ENCODE assay signal across 8 mouse cellular contexts in the genomic region with DNA sequence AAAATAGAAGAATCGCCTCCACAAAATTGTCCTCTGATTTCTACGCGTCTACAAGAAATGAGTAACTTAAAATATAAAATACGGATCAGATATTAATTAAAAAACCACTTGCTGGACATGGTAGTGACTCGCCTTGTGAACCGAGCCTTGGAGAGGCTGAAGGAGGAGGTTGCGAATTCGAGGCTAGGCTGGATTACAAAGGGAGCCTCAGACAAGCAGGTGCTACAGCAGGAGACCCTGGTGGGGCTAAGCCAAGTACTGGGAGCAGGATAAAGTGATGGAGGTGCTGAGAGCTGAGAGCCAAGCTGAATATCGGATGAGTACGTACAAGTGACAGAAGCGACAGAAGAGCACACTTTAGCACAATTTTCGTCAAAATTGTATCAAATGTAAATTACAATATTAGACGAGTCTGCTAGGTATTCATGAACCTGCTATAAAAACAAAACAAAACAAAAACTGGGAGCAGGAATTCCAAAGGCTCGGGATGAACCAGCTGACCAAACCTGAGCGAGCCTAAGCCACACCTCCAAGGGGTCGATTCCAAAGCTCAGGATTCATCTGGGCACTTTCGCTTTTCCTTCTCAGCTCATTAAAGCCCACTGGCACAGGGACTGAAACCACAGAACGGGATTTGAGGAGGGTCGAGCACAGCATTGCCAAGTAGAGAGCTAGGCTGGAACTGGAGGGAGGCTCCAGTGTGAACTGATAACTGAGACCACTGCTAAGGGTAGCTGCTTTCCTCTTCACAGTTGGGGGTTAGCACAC. TPM values are rescaled to one million over a fixed set of nuclear protein-coding genes. Genes with fewer than 3 reads are reported as not detected.
DNase-seq lines count a peak whose midpoint lies in the region; ATAC-seq and TF ChIP-seq lines count a peak whose summit lies in the region.

A gene (minus strand): TSS at position 434 of the 768 bp plus-strand sequence.

- H3K27ac ChIP-seq in intestine, embryonic 14.5 days (ENCODE audit: low read depth), result peak within 1 kb of the TSS; percentile 89
- peak within 1 kb of the TSS; percentile 83 for H3K27ac ChIP-seq in limb, embryonic 13.5 days
- H3K27ac ChIP-seq in neural tube, embryonic 13.5 days (replicated peaks), result peak within 1 kb of the TSS; percentile 90

- no peaks in the 10 kb centered on the region for H3K27me3 ChIP-seq in intestine, embryonic 14.5 days (replicated peaks; ENCODE audit: control insufficient read depth, insufficient read depth, low read length)
- H3K27me3 ChIP-seq in limb, embryonic 13.5 days, result no peaks in the 10 kb centered on the region
- H3K27me3 ChIP-seq in neural tube, embryonic 13.5 days, result no peaks in the 10 kb centered on the region

- H3K36me3 ChIP-seq in intestine, embryonic 14.5 days (ENCODE audit: control insufficient read depth, insufficient read depth, low read length), result peaks cover 31% of the 10 kb centered on the region
- peaks cover 36% of the 10 kb centered on the region for H3K36me3 ChIP-seq in limb, embryonic 13.5 days
- peaks cover 24% of the 10 kb centered on the region for H3K36me3 ChIP-seq in neural tube, embryonic 13.5 days

- TF ChIP-seq POLR2A in brain, embryonic 14.5 days (IDR thresholded peaks at IDR 0.05; ENCODE audit: borderline replicate concordance, extremely low read depth, insufficient read depth, insufficient read length, poor library complexity, severe bottlenecking), result no peak

- peaks cover 30% of the 10 kb centered on the region for H3K4me1 ChIP-seq in intestine, embryonic 14.5 days (replicated peaks; ENCODE audit: control insufficient read depth, insufficient read depth, low read length)
- H3K4me1 ChIP-seq in limb, embryonic 13.5 days, result peaks cover 47% of the 10 kb centered on the region
- peaks cover 48% of the 10 kb centered on the region for H3K4me1 ChIP-seq in neural tube, embryonic 13.5 days (replicated peaks)

- H3K4me2 ChIP-seq in intestine, embryonic 14.5 days (ENCODE audit: low read length), result peak within 1 kb of the TSS; percentile 98
- H3K4me2 ChIP-seq in limb, embryonic 13.5 days (replicated peaks), result peak within 1 kb of the TSS; percentile 99
- H3K4me2 ChIP-seq in neural tube, embryonic 13.5 days, result peak within 1 kb of the TSS; percentile 100

- peak within 1 kb of the TSS; percentile 85 for H3K4me3 ChIP-seq in intestine, embryonic 14.5 days (ENCODE audit: low read depth, low read length)
- peak within 1 kb of the TSS; percentile 99 for H3K4me3 ChIP-seq in limb, embryonic 13.5 days
- H3K4me3 ChIP-seq in neural tube, embryonic 13.5 days, result peak within 1 kb of the TSS; percentile 82

- DNase-seq in right cerebral cortex, postnatal 10 days (ENCODE audit: low spot score in 2 of 2), result peak; percentile 56 to 65
- no peak for DNase-seq in right cerebral cortex, postnatal 14 days
- DNase-seq in brain, embryonic 14.5 days (ENCODE audit: low read depth), result peak; percentile 68
- peak; percentile 8 for DNase-seq in gastrocnemius, postnatal 25 days
- no peak for DNase-seq in intestine, embryonic 14.5 days (ENCODE audit: low spot score)
- DNase-seq in right cerebral cortex, postnatal 36 days (ENCODE audit: low spot score in 2 of 2), result no peak

- 2% methylated on average over 19 of the region's 19 CpGs for WGBS in intestine, embryonic 14.5 days
- WGBS in limb, embryonic 13.5 days, result 2% methylated on average over 19 of the region's 19 CpGs
- 3% methylated on average over 19 of the region's 19 CpGs for WGBS in neural tube, embryonic 13.5 days

- H3K9ac ChIP-seq in intestine, embryonic 14.5 days (ENCODE audit: low read length), result peak within 1 kb of the TSS; percentile 92
- H3K9ac ChIP-seq in limb, embryonic 13.5 days, result peak within 1 kb of the TSS; percentile 98
- H3K9ac ChIP-seq in neural tube, embryonic 13.5 days, result peak within 1 kb of the TSS; percentile 90

- 0 out of 2 replicates have a peak, but pooled peaks have one; percentile 21 for ATAC-seq in intestine, embryonic 14.5 days (replicated peaks; ENCODE audit: low FRiP score, low TSS enrichment, low read depth)
- ATAC-seq in limb, embryonic 13.5 days (ENCODE audit: low FRiP score, low read depth), result peak; percentile 26; the same call in 1 of the 2 replicates
- peak; percentile 45 for ATAC-seq in neural tube, embryonic 13.5 days (ENCODE audit: low read depth)

- no peak for TF ChIP-seq CTCF in brain, embryonic 14.5 days (IDR thresholded peaks at IDR 0.05; ENCODE audit: borderline replicate concordance, extremely low read depth, insufficient read depth, insufficient read length)

- peaks cover 6% of the 10 kb centered on the region; the same call in 1 of the 2 replicates for H3K9me3 ChIP-seq in intestine, embryonic 14.5 days (ENCODE audit: control insufficient read depth, low read length)
- no peaks in the 10 kb centered on the region for H3K9me3 ChIP-seq in limb, embryonic 13.5 days
- H3K9me3 ChIP-seq in neural tube, embryonic 13.5 days, result no peaks in the 10 kb centered on the region

RNA-seq across cellular contexts. Expression of the gene that starts here (rescaled TPM):
- polyA plus RNA-seq in brain, embryonic 14.5 days (2012; rRNA removed), result 116 and 136 TPM in 2 replicates
- 10 to 100 TPM; 34.5 to 38.6 TPM for total RNA-seq in gastrocnemius, postnatal 25 days (2021)
- polyA plus RNA-seq in intestine, embryonic 14.5 days (2014; fragmentation: Nextera tagmentation; extraction: Ambion mirVana), result 4.4 and 6.0 TPM in 2 replicates
- 22.4 and 26.2 TPM in 2 replicates for polyA plus RNA-seq in limb, embryonic 13.5 days (2015; fragmentation: Nextera tagmentation; extraction: Ambion mirVana)
- 32.7 and 36.5 TPM in 2 replicates for polyA plus RNA-seq in neural tube, embryonic 13.5 days (2015; fragmentation: Nextera tagmentation; extraction: Ambion mirVana)

Comparison
In these comparisons a context has a peak if more than half of its experiments do, and no peak if none do; other contexts are left out.
1. DNase-seq: peak in right cerebral cortex, postnatal 10 days (2 of 2), brain, embryonic 14.5 days (single experiment) and gastrocnemius, postnatal 25 days (single experiment); none in right cerebral cortex, postnatal 14 days (single experiment), intestine, embryonic 14.5 days (single experiment) and right cerebral cortex, postnatal 36 days (0 of 2).
2. Peak in every context shown above with its lines, with median percentiles within 50 percentile points of each other: ATAC-seq, H3K27ac ChIP-seq, H3K4me2 ChIP-seq, H3K4me3 ChIP-seq and H3K9ac ChIP-seq.